Mouse (Mus musculus) skeletal muscle tissue, adult 2 months (tissue): ENCODE results near the gene Rimbp3.
A peak's percentile ranks its signal among the peaks of the same experiment; 100 is the strongest.

Experiments
- DNase-seq: peaks from one replicate; pipeline ENCODE4 v3.0.0-alpha.2; 2012; ENCODE audit warnings: low read depth, low spot score

The Rimbp3 gene

GRCm38 (mm10) chr16:17257359-17257821 lies 49.0 kb downstream of the Rimbp3 start:
- DNase-seq, result peak; percentile 94

- DNase-seq, result no peak
Measured at GRCm38 (mm10) chr16:17258917-17259316, 50.5 kb downstream of the Rimbp3 start.

DNA sequence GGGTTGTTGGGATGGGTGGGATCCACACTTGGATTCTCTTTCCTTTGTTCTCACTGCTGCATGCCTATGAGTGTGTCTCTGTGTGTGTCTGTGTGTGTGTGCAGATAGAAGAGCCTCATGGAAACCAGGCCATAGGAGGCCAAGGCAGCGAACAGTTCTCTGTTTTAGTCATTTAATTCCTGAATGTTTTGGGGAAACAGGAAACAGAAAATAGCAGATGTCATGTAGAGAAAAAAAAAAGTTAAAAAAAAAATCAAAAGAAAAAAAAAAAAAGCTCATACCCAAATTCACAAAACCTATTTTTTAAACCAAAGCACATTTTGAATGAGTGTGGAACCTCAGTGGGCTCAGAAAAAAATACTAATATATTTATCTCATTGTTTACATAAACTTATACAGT lies 52.9 kb downstream of the Rimbp3 start:
- no peak for DNase-seq
